Mouse (Mus musculus): ENCODE measurements around the gene Nt5c2. TPM values are rescaled to one million over a fixed set of nuclear protein-coding genes. Genes with fewer than 3 reads are reported as not detected.

The Nt5c2 gene
- 107 and 110 TPM in 2 replicates for polyA plus RNA-seq (2014; fragmentation: Nextera tagmentation; extraction: Ambion mirVana)

DNA sequence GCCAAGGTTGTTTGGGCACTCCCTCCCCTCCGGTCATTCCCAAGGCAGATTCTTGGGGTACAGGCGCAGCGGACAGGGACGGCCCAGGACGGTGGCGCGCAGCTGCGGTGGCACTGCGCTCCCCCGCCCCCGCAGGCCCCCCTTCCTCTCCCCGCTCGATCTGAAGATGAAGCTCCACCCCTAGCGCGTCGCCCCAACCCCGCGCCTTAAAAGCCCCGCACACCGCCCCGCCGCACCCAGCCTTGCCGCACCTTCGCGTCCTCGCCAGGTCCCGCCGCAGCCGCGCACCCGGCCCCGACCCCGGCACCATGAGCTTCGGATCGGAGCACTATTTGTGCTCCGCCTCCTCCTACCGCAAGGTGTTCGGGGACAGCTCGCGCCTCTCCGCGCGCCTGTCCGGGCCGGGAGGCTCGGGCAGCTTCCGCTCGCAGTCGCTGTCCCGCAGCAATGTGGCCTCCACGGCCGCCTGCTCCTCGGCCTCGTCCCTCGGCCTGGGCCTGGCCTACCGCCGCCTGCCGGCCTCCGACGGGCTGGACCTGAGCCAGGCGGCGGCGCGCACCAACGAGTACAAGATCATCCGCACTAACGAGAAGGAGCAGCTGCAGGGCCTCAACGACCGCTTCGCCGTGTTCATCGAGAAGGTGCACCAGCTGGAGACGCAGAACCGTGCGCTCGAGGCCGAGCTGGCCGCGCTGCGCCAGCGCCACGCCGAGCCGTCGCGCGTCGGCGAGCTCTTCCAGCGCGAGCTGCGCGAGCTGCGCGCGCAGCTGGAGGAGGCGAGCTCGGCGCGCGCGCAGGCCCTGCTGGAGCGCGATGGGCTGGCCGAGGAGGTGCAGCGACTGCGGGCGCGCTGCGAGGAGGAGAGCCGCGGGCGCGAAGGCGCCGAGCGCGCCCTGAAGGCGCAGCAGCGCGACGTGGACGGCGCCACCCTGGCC lies at the start of gene Nt5c2, which contains the start of gene Ina:
TSS of gene Nt5c2 (minus strand) at position 707 of the 935 bp plus-strand sequence.
TSS of gene Ina (plus strand) at position 252 of the 935 bp plus-strand sequence.
- H3K27ac ChIP-seq (ENCODE audit: low read depth, low read length) = no peak within 1 kb of the TSS
- no peaks in the 10 kb centered on the region for H3K4me1 ChIP-seq (replicated peaks; ENCODE audit: control insufficient read depth, insufficient read depth, low read length)
- H3K4me3 ChIP-seq (ENCODE audit: low read depth, low read length) = peak within 1 kb of the TSS; percentile 38
- WGBS = 1% methylated on average over 108 of the region's 124 CpGs
- DNase-seq (ENCODE audit: low spot score) (peak; percentile 49), ATAC-seq (replicated peaks; ENCODE audit: low FRiP score) (no peak; the same call in 1 of the 2 replicates)
- H3K36me3 ChIP-seq (ENCODE audit: control insufficient read depth, insufficient read depth, low read length) = no peaks in the 10 kb centered on the region
- H3K9ac ChIP-seq (ENCODE audit: low read depth, low read length) = no peak within 1 kb of the TSS
- H3K27me3 ChIP-seq (replicated peaks; ENCODE audit: control insufficient read depth, insufficient read depth, low read length) = peaks cover 85% of the 10 kb centered on the region
- no peaks in the 10 kb centered on the region for H3K9me3 ChIP-seq (ENCODE audit: control insufficient read depth, low read length)
- peak within 1 kb of the TSS; percentile 58 for H3K4me2 ChIP-seq

DNA sequence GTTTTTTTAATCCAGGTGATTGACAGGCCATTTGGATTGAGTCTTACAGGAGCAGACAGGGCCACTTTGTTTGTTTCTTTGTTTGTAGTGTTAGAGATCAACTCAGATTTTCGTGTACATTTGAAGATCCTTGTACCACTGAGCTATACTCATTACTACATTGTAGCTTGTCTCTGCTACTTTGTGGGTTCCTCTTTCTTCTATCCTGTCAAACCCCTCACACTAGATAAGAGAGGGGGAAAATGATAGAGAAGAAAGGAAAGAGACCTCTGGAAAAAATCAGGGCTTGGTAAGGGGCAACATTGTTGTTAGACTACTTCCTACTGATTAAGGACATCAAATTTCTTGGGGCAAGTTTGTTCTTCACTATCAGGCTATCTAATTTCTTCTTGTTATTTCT lies 42.7 kb upstream of the Nt5c2 start:
- ATAC-seq (replicated peaks; ENCODE audit: low FRiP score) (no peak), DNase-seq (ENCODE audit: low spot score) (no peak)
- no peaks in the 10 kb centered on the region for H3K36me3 ChIP-seq (ENCODE audit: control insufficient read depth, insufficient read depth, low read length)
- H3K4me3 ChIP-seq (ENCODE audit: low read depth, low read length) = no peak overlapping the region
- H3K9ac ChIP-seq (ENCODE audit: low read depth, low read length) = no peak overlapping the region
- no peak overlapping the region for H3K4me2 ChIP-seq
- no peaks in the 10 kb centered on the region for H3K27me3 ChIP-seq (replicated peaks; ENCODE audit: control insufficient read depth, insufficient read depth, low read length)
- H3K27ac ChIP-seq (ENCODE audit: low read depth, low read length) = no peak overlapping the region
- H3K4me1 ChIP-seq (replicated peaks; ENCODE audit: control insufficient read depth, insufficient read depth, low read length) = no peaks in the 10 kb centered on the region
- 66% methylated on average over 1 of the region's 1 CpGs for WGBS
- H3K9me3 ChIP-seq (ENCODE audit: control insufficient read depth, low read length) = no peaks in the 10 kb centered on the region

DNA sequence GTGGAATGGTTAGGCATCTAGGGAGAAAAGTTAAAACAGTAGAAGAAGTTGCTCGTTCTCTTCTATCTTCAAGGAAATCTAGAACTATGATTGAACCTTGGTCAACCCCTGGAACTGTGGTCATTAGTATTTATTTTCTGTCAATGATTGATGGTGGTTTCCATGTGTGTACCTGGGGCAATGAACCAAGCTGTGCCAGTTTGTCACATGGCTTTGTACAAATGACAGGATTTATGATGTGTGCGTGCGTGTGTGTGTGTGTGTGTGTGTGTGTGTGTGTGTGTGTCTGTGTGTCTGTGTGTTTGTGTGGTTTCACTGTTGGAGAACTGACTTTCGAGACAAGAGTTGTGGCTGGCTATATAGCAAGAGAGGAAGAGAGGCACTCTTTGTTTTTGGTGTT lies 38.5 kb upstream of the Nt5c2 start:
- Histone ChIP-seq H3K36me3 (ENCODE audit: control insufficient read depth, insufficient read depth, low read length) (no peaks in the 10 kb centered on the region), H3K4me1 (replicated peaks; ENCODE audit: control insufficient read depth, insufficient read depth, low read length) (peaks cover 12% of the 10 kb centered on the region), H3K4me2 (no peak overlapping the region), H3K9me3 (ENCODE audit: control insufficient read depth, low read length) (no peaks in the 10 kb centered on the region), H3K27ac (ENCODE audit: low read depth, low read length) (no peak overlapping the region), H3K27me3 (replicated peaks; ENCODE audit: control insufficient read depth, insufficient read depth, low read length) (no peaks in the 10 kb centered on the region), H3K9ac (ENCODE audit: low read depth, low read length) (no peak overlapping the region), H3K4me3 (ENCODE audit: low read depth, low read length) (no peak overlapping the region)
- DNase-seq (ENCODE audit: low spot score) (no peak), ATAC-seq (replicated peaks; ENCODE audit: low FRiP score) (no peak)
- WGBS = 80% methylated on average over 4 of the region's 4 CpGs

DNA sequence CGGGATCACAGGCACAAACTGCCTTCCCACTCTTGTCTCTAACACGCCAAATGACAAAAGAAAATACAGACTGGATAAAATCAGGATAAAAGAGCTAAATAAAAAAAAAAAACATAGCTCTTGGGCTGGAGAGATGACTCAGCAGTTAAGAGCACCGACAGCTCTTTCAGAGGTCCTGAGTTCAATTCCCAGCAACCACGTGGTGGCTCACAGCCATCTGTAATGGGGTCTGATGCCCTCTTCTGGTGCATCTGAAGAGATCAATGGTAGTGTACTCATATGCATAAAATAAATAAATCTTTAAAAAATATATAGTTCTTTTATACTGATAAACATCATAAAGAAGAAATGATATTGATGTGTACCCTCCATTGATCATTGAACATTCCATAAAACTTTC lies 38.0 kb upstream of the Nt5c2 start:
- H3K4me3 ChIP-seq (ENCODE audit: low read depth, low read length) = no peak overlapping the region

DNA sequence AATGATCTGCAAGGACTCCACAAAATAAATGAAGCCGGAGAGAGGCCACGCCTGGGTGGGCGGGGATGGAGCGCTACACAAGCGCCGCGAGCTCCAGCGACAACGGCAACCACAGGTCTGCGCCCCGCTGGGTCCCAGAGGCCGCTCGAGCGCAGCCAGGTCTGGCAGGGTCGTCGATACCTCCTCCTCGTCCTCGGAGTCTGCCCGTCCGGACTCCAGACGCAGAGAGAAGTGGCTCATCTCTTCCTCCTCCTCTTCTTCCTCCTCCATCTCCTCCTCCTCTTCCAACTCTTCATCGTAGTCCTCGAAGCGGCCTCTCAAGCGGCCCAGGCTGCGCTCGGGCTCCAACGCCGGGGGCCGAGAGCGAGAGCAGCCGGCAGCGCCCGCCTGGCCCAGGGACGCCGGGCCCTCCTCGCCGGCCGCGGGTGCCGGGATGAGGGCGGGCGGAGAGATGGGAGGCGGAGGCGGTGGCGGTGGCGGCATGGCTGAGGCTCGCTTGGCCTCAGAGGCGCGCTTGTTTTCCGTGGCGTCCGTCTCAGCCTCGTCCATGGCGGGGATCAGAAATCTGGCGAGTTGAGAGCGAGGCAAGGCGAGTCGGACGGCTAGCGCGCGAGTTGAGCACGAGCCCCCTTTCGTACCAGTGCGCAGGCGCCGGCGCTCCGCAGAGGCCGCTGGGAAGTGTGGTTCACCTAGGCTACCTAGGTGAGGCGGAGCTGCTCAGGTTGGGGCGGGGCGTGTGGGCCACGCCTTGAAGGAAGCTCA lies 35.5 kb upstream of the Nt5c2 start, which contains the start of gene Pcgf6:
TSS of gene Pcgf6 (minus strand) at position 636 of the 762 bp plus-strand sequence.
- Histone ChIP-seq H3K27me3 (replicated peaks; ENCODE audit: control insufficient read depth, insufficient read depth, low read length) (no peaks in the 10 kb centered on the region), H3K4me1 (replicated peaks; ENCODE audit: control insufficient read depth, insufficient read depth, low read length) (peaks cover 12% of the 10 kb centered on the region), H3K4me2 (peak within 1 kb of the TSS; percentile 73), H3K27ac (ENCODE audit: low read depth, low read length) (peak within 1 kb of the TSS; percentile 89), H3K36me3 (ENCODE audit: control insufficient read depth, insufficient read depth, low read length) (peaks cover 10% of the 10 kb centered on the region), H3K9me3 (ENCODE audit: control insufficient read depth, low read length) (no peaks in the 10 kb centered on the region), H3K9ac (ENCODE audit: low read depth, low read length) (peak within 1 kb of the TSS; percentile 73), H3K4me3 (ENCODE audit: low read depth, low read length) (peak within 1 kb of the TSS; percentile 66)
- WGBS = under 1% methylated on average over 75 of the region's 75 CpGs
- DNase-seq (ENCODE audit: low spot score) (peak; percentile 87), ATAC-seq (replicated peaks; ENCODE audit: low FRiP score) (peak; percentile 85)

More for the DNA sequence above, 38.0 kb upstream of the Nt5c2 start:
- no peak overlapping the region for H3K27ac ChIP-seq (ENCODE audit: low read depth, low read length)
- H3K27me3 ChIP-seq (replicated peaks; ENCODE audit: control insufficient read depth, insufficient read depth, low read length) = no peaks in the 10 kb centered on the region
- ATAC-seq (replicated peaks; ENCODE audit: low FRiP score) (no peak), DNase-seq (ENCODE audit: low spot score) (no peak)
- H3K4me1 ChIP-seq (replicated peaks; ENCODE audit: control insufficient read depth, insufficient read depth, low read length) = peaks cover 12% of the 10 kb centered on the region
- 73% methylated on average over 4 of the region's 4 CpGs for WGBS
- no peaks in the 10 kb centered on the region for H3K36me3 ChIP-seq (ENCODE audit: control insufficient read depth, insufficient read depth, low read length)
- H3K4me2 ChIP-seq = no peak overlapping the region
- no peaks in the 10 kb centered on the region for H3K9me3 ChIP-seq (ENCODE audit: control insufficient read depth, low read length)
- no peak overlapping the region for H3K9ac ChIP-seq (ENCODE audit: low read depth, low read length)

DNA sequence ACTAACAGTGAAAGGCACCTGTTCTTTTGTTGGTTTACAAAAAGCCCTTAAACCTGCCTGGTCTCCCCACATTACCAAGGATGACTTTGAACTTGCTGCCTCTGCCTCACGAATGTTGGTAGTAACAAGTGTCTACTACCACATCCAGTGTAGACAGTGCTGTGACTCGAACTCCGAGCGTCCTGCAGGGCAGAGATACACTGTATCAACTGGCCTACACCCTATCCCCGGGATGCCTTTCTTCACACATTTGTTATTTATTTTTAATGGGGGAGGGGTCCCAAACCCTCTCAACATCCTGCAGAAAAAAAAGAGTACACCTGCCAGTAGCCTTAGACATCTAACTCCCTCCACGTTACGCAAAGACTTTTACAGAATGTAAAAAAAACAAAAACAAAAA lies 34.9 kb upstream of the Nt5c2 start:
- Histone ChIP-seq H3K4me3 (ENCODE audit: low read depth, low read length) (peak overlapping the region; percentile 66), H3K27ac (ENCODE audit: low read depth, low read length) (peak overlapping the region; percentile 89; the same call in 1 of the 2 replicates), H3K36me3 (ENCODE audit: control insufficient read depth, insufficient read depth, low read length) (peaks cover 14% of the 10 kb centered on the region), H3K9me3 (ENCODE audit: control insufficient read depth, low read length) (no peaks in the 10 kb centered on the region), H3K4me2 (peak overlapping the region; percentile 73), H3K4me1 (replicated peaks; ENCODE audit: control insufficient read depth, insufficient read depth, low read length) (peaks cover 12% of the 10 kb centered on the region), H3K27me3 (replicated peaks; ENCODE audit: control insufficient read depth, insufficient read depth, low read length) (no peaks in the 10 kb centered on the region), H3K9ac (ENCODE audit: low read depth, low read length) (peak overlapping the region; percentile 73)
- DNase-seq (ENCODE audit: low spot score) (no peak), ATAC-seq (replicated peaks; ENCODE audit: low FRiP score) (no peak)
- WGBS = 6% methylated on average over 7 of the region's 7 CpGs

DNA sequence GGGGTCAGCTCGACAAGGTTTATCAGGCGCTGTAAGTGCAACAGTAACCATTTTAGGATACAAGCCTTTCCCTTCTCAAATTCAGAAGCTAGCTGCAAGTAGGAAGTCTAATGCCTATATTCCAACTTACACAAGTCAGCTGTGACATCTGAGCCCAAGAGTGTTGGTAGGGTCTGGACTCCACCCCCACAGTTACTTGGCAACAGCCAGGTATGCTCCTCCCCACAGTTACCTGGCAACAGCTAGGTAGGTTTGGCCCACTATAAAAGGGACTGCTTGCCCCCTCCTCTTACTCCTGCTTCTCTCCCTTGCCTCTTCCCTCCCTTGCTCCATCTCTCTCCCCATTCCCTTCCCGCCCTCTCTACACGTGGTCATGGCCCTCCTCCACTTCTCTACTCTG lies 34.1 kb upstream of the Nt5c2 start:
- Histone ChIP-seq H3K36me3 (ENCODE audit: control insufficient read depth, insufficient read depth, low read length) (peaks cover 14% of the 10 kb centered on the region), H3K4me2 (peak overlapping the region; percentile 73), H3K27ac (ENCODE audit: low read depth, low read length) (no peak overlapping the region), H3K9ac (ENCODE audit: low read depth, low read length) (no peak overlapping the region), H3K4me3 (ENCODE audit: low read depth, low read length) (peak overlapping the region; percentile 66), H3K27me3 (replicated peaks; ENCODE audit: control insufficient read depth, insufficient read depth, low read length) (no peaks in the 10 kb centered on the region), H3K9me3 (ENCODE audit: control insufficient read depth, low read length) (no peaks in the 10 kb centered on the region), H3K4me1 (replicated peaks; ENCODE audit: control insufficient read depth, insufficient read depth, low read length) (peaks cover 12% of the 10 kb centered on the region)
- WGBS = 69% methylated on average over 4 of the region's 4 CpGs
- no peak for DNase-seq (ENCODE audit: low spot score)
- ATAC-seq (replicated peaks; ENCODE audit: low FRiP score) = no peak

DNA sequence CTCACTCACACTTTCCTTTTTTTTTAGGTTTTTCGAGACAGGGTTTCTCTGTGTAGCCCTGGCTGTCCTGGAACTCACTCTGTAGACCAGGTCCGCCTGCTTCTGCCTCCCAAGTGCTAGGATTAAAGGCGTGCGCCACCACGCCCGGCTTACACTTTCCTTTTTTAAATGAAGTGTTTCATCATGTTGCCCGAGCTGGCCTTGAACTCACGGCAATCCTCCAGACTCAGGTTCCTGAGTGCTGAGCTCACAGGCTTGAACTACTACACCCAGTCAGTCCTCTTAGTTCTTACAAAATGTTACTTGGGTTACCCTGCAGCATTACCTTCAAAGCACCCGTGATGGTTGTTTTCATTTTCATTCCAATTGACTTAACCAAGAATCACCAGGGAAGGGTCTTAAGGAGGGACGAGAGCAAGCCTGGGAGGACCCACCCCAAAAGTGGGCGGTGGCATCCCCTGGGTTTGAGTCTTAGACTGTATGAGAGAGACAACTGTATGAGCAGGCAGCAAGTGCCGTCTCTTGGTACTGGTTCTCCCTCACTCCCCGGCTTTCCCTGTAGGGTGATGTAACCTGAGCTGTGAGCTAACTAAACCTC lies 32.4 kb upstream of the Nt5c2 start:
- no peaks in the 10 kb centered on the region for H3K27me3 ChIP-seq (replicated peaks; ENCODE audit: control insufficient read depth, insufficient read depth, low read length)
- H3K4me1 ChIP-seq (replicated peaks; ENCODE audit: control insufficient read depth, insufficient read depth, low read length) = peaks cover 12% of the 10 kb centered on the region
- H3K36me3 ChIP-seq (ENCODE audit: control insufficient read depth, insufficient read depth, low read length) = peaks cover 14% of the 10 kb centered on the region
- DNase-seq (ENCODE audit: low spot score) (no peak), ATAC-seq (replicated peaks; ENCODE audit: low FRiP score) (no peak)
- no peak overlapping the region for H3K27ac ChIP-seq (ENCODE audit: low read depth, low read length)
- no peak overlapping the region for H3K4me3 ChIP-seq (ENCODE audit: low read depth, low read length)
- 87% methylated on average over 13 of the region's 13 CpGs for WGBS
- no peaks in the 10 kb centered on the region for H3K9me3 ChIP-seq (ENCODE audit: control insufficient read depth, low read length)
- no peak overlapping the region for H3K4me2 ChIP-seq
- H3K9ac ChIP-seq (ENCODE audit: low read depth, low read length) = no peak overlapping the region; the same call in 1 of the 2 replicates

All from liver, embryonic 11.5 days (tissue).